Mouse (Mus musculus): ENCODE results near the gene Nlgn1. TPM values are rescaled to one million over a fixed set of nuclear protein-coding genes. Genes with fewer than 3 reads are reported as not detected.

Gene Nlgn1
- polyA plus RNA-seq, 1 experiment from 2014 or later: 0.92 TPM

DNA sequence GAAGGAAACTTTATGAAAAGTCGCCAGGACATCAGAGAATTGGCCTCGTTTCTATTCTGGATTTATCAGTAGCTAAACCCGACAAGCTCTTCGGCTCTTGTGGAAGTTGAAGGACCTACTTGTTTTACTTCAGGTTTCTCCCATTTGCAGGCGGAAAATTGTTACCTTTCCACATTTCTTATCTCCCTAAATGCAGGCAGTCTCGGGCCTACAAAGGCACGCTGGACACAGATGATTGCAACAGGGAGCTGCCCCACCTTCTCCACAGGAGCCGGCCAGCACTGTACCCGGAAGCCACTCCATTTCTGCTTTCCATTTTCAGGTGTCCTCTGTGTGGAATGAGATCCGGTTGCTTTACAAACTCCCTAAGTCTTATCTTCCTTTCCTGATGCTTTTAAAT, 656.4 kb downstream of the Nlgn1 start:
- Histone ChIP-seq H3K9me3 (replicated peaks; ENCODE audit: control insufficient read depth, low read length) (no peaks in the 10 kb centered on the region), H3K27me3 (ENCODE audit: control insufficient read depth, insufficient read depth, low read length) (no peaks in the 10 kb centered on the region), H3K9ac (ENCODE audit: low read length) (no peak overlapping the region), H3K36me3 (ENCODE audit: control insufficient read depth, insufficient read depth) (no peaks in the 10 kb centered on the region), H3K4me1 (ENCODE audit: control insufficient read depth, insufficient read depth, low read length) (no peaks in the 10 kb centered on the region), H3K4me2 (ENCODE audit: low read depth, low read length) (no peak overlapping the region), H3K4me3 (ENCODE audit: low read length) (no peak overlapping the region), H3K27ac (ENCODE audit: low read length) (no peak overlapping the region)
- ATAC-seq (replicated peaks; ENCODE audit: extremely low read depth, insufficient read depth, low FRiP score): no peak
- 64% methylated on average over 10 of the region's 10 CpGs for WGBS

DNA sequence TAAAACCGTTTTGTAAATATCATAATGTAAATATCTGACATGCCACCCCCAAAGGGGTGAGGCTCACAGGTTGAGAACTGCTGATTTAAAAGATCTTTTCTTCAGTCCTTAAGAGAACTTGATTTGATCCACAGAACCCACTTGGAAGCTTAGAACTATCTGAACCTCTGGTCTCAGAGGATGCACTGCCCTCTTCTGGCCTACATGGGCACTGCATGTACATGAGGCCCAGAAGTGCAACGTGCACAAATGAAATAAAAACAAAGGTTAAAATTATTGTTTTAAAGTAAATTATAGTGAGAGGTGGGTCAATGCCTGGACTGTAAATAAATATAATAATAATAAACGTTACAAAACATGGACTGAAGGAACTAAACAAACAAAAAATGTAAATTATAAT, 657.2 kb downstream of the Nlgn1 start:
- Histone ChIP-seq H3K4me3 (ENCODE audit: low read length) (no peak overlapping the region), H3K9ac (ENCODE audit: low read length) (no peak overlapping the region), H3K4me1 (ENCODE audit: control insufficient read depth, insufficient read depth, low read length) (no peaks in the 10 kb centered on the region), H3K36me3 (ENCODE audit: control insufficient read depth, insufficient read depth) (no peaks in the 10 kb centered on the region), H3K9me3 (replicated peaks; ENCODE audit: control insufficient read depth, low read length) (no peaks in the 10 kb centered on the region), H3K4me2 (ENCODE audit: low read depth, low read length) (no peak overlapping the region), H3K27me3 (ENCODE audit: control insufficient read depth, insufficient read depth, low read length) (no peaks in the 10 kb centered on the region), H3K27ac (ENCODE audit: low read length) (no peak overlapping the region)
- ATAC-seq (replicated peaks; ENCODE audit: extremely low read depth, insufficient read depth, low FRiP score): no peak
- 50% methylated on average over 3 of the region's 3 CpGs for WGBS

GRCm38 (mm10) chr3:25673408-25673807, 658.9 kb downstream of the Nlgn1 start:
- no peaks in the 10 kb centered on the region for H3K4me1 ChIP-seq (ENCODE audit: control insufficient read depth, insufficient read depth, low read length)
- no peak overlapping the region for H3K4me2 ChIP-seq (ENCODE audit: low read depth, low read length)
- H3K9ac ChIP-seq (ENCODE audit: low read length): no peak overlapping the region
- H3K4me3 ChIP-seq (ENCODE audit: low read length): no peak overlapping the region
- no peaks in the 10 kb centered on the region for H3K9me3 ChIP-seq (replicated peaks; ENCODE audit: control insufficient read depth, low read length)
- no peak overlapping the region for H3K27ac ChIP-seq (ENCODE audit: low read length)
- H3K36me3 ChIP-seq (ENCODE audit: control insufficient read depth, insufficient read depth): no peaks in the 10 kb centered on the region
- no peak for ATAC-seq (replicated peaks; ENCODE audit: extremely low read depth, insufficient read depth, low FRiP score)
- H3K27me3 ChIP-seq (ENCODE audit: control insufficient read depth, insufficient read depth, low read length): no peaks in the 10 kb centered on the region
- 48% methylated on average over 5 of the region's 5 CpGs for WGBS

DNA sequence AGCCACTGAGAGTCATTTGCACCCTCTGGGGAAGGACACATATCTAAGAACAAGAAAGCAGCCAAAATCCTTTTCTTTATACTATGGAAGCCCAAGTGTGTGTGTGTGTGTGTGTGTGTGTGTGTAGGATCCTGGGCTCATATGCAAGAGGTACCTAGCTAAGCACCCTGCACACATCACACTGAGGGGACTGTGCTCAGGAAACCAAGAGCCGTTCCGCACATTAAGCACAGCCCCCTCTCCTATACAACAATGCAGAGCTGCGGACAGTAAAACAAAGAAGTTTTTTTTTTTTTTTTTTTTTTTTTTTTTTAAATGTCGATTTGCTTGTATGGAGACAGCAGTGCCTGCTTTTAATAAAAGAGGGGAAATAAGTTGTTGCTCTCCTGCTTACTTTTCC, 659.5 kb downstream of the Nlgn1 start:
- H3K27me3 ChIP-seq (ENCODE audit: control insufficient read depth, insufficient read depth, low read length): no peaks in the 10 kb centered on the region
- no peaks in the 10 kb centered on the region for H3K9me3 ChIP-seq (replicated peaks; ENCODE audit: control insufficient read depth, low read length)
- H3K36me3 ChIP-seq (ENCODE audit: control insufficient read depth, insufficient read depth): no peaks in the 10 kb centered on the region
- 76% methylated on average over 4 of the region's 4 CpGs for WGBS
- no peak overlapping the region for H3K27ac ChIP-seq (ENCODE audit: low read length)
- ATAC-seq (replicated peaks; ENCODE audit: extremely low read depth, insufficient read depth, low FRiP score): no peak
- no peak overlapping the region for H3K4me3 ChIP-seq (ENCODE audit: low read length)
- no peak overlapping the region for H3K4me2 ChIP-seq (ENCODE audit: low read depth, low read length)
- no peak overlapping the region for H3K9ac ChIP-seq (ENCODE audit: low read length)
- no peaks in the 10 kb centered on the region for H3K4me1 ChIP-seq (ENCODE audit: control insufficient read depth, insufficient read depth, low read length)

- no peaks in the 10 kb centered on the region for H3K9me3 ChIP-seq (replicated peaks; ENCODE audit: control insufficient read depth, low read length)
- H3K9ac ChIP-seq (ENCODE audit: low read length): no peak overlapping the region
- WGBS: 74% methylated on average over 2 of the region's 2 CpGs
- H3K27me3 ChIP-seq (ENCODE audit: control insufficient read depth, insufficient read depth, low read length): no peaks in the 10 kb centered on the region
- H3K4me1 ChIP-seq (ENCODE audit: control insufficient read depth, insufficient read depth, low read length): no peaks in the 10 kb centered on the region
- ATAC-seq (replicated peaks; ENCODE audit: extremely low read depth, insufficient read depth, low FRiP score): no peak
- no peak overlapping the region for H3K4me3 ChIP-seq (ENCODE audit: low read length)
- H3K36me3 ChIP-seq (ENCODE audit: control insufficient read depth, insufficient read depth): no peaks in the 10 kb centered on the region
- no peak overlapping the region for H3K4me2 ChIP-seq (ENCODE audit: low read depth, low read length)
- no peak overlapping the region for H3K27ac ChIP-seq (ENCODE audit: low read length)
These were observed 668.8 kb downstream of the Nlgn1 start for GRCm38 (mm10) chr3:25663464-25663863.

- Histone ChIP-seq H3K27me3 (ENCODE audit: control insufficient read depth, insufficient read depth, low read length) (no peaks in the 10 kb centered on the region), H3K4me1 (ENCODE audit: control insufficient read depth, insufficient read depth, low read length) (no peaks in the 10 kb centered on the region), H3K9ac (ENCODE audit: low read length) (no peak overlapping the region), H3K27ac (ENCODE audit: low read length) (no peak overlapping the region), H3K4me2 (ENCODE audit: low read depth, low read length) (no peak overlapping the region), H3K36me3 (ENCODE audit: control insufficient read depth, insufficient read depth) (no peaks in the 10 kb centered on the region), H3K4me3 (ENCODE audit: low read length) (no peak overlapping the region), H3K9me3 (replicated peaks; ENCODE audit: control insufficient read depth, low read length) (no peaks in the 10 kb centered on the region)
- WGBS: 77% methylated on average over 3 of the region's 3 CpGs
- no peak for ATAC-seq (replicated peaks; ENCODE audit: extremely low read depth, insufficient read depth, low FRiP score)
These were observed 672.0 kb downstream of the Nlgn1 start for GRCm38 (mm10) chr3:25660285-25660684.

DNA sequence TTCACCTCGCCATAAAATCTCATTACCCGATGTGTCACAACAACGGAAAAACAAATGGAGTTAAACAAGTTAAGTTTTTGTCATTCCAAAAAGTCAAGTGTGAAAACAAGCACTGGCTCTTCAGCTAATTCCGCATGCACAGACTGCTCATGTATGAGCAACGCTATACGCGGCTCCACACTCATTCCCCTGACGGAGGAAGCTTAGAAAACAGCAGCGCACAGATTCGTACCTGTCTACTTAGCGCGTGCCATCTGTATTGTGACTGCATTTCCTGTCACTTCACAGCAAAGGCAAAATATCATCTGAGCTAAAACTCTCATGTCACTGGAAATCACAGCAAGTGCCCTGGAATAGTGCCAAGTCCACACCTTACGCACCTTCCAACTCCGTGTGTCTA, 674.3 kb downstream of the Nlgn1 start:
- no peak overlapping the region for H3K4me2 ChIP-seq (ENCODE audit: low read depth, low read length)
- no peak overlapping the region for H3K27ac ChIP-seq (ENCODE audit: low read length)
- no peaks in the 10 kb centered on the region for H3K9me3 ChIP-seq (replicated peaks; ENCODE audit: control insufficient read depth, low read length)
- no peaks in the 10 kb centered on the region for H3K4me1 ChIP-seq (ENCODE audit: control insufficient read depth, insufficient read depth, low read length)
- H3K27me3 ChIP-seq (ENCODE audit: control insufficient read depth, insufficient read depth, low read length): no peaks in the 10 kb centered on the region
- H3K9ac ChIP-seq (ENCODE audit: low read length): no peak overlapping the region
- ATAC-seq (replicated peaks; ENCODE audit: extremely low read depth, insufficient read depth, low FRiP score): no peak
- H3K4me3 ChIP-seq (ENCODE audit: low read length): no peak overlapping the region
- no peaks in the 10 kb centered on the region for H3K36me3 ChIP-seq (ENCODE audit: control insufficient read depth, insufficient read depth)
- 86% methylated on average over 14 of the region's 14 CpGs for WGBS

DNA sequence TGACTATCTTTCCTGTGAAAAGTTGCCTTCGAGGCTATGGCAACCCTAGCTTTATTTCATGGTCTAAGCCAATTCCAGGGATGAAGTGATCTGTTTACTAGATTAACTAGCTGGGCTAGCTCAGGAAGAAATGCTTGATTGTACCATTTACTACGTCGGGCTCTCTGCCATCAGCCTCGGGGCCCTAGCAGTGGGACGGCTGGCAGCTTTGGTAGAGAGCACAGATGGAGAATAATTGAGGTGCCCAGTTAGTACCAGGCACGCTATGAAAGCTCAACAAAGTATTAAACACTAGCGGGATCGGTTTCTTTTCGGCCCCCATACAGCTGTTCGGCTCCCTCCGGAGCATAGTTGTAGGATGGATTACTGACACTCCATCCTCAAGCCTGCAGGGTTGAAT, 675.2 kb downstream of the Nlgn1 start:
- H3K4me1 ChIP-seq (ENCODE audit: control insufficient read depth, insufficient read depth, low read length): no peaks in the 10 kb centered on the region
- H3K36me3 ChIP-seq (ENCODE audit: control insufficient read depth, insufficient read depth): no peaks in the 10 kb centered on the region
- H3K4me3 ChIP-seq (ENCODE audit: low read length): no peak overlapping the region
- no peak overlapping the region for H3K27ac ChIP-seq (ENCODE audit: low read length)
- no peak for ATAC-seq (replicated peaks; ENCODE audit: extremely low read depth, insufficient read depth, low FRiP score)
- H3K4me2 ChIP-seq (ENCODE audit: low read depth, low read length): no peak overlapping the region
- no peaks in the 10 kb centered on the region for H3K27me3 ChIP-seq (ENCODE audit: control insufficient read depth, insufficient read depth, low read length)
- WGBS: 88% methylated on average over 11 of the region's 11 CpGs
- no peaks in the 10 kb centered on the region for H3K9me3 ChIP-seq (replicated peaks; ENCODE audit: control insufficient read depth, low read length)
- no peak overlapping the region for H3K9ac ChIP-seq (ENCODE audit: low read length)

- Histone ChIP-seq H3K27ac (ENCODE audit: low read length) (no peak overlapping the region), H3K9ac (ENCODE audit: low read length) (no peak overlapping the region), H3K4me1 (ENCODE audit: control insufficient read depth, insufficient read depth, low read length) (no peaks in the 10 kb centered on the region), H3K4me3 (ENCODE audit: low read length) (no peak overlapping the region), H3K9me3 (replicated peaks; ENCODE audit: control insufficient read depth, low read length) (no peaks in the 10 kb centered on the region), H3K4me2 (ENCODE audit: low read depth, low read length) (no peak overlapping the region), H3K27me3 (ENCODE audit: control insufficient read depth, insufficient read depth, low read length) (no peaks in the 10 kb centered on the region), H3K36me3 (ENCODE audit: control insufficient read depth, insufficient read depth) (no peaks in the 10 kb centered on the region)
- ATAC-seq (replicated peaks; ENCODE audit: extremely low read depth, insufficient read depth, low FRiP score): no peak
- WGBS: 59% methylated on average over 4 of the region's 4 CpGs
These were observed 679.2 kb downstream of the Nlgn1 start for GRCm38 (mm10) chr3:25653010-25653409.
